Mouse (Mus musculus) thymus, postnatal 36 days (tissue): ENCODE data around the gene BC030499.

Source experiments
- DNase-seq, 2 experiments: peaks; one replicate each; pipeline ENCODE4 v3.0.0; 2022; ENCODE audit warnings: mixed read lengths in 2 of 2

BC030499 gene

DNA sequence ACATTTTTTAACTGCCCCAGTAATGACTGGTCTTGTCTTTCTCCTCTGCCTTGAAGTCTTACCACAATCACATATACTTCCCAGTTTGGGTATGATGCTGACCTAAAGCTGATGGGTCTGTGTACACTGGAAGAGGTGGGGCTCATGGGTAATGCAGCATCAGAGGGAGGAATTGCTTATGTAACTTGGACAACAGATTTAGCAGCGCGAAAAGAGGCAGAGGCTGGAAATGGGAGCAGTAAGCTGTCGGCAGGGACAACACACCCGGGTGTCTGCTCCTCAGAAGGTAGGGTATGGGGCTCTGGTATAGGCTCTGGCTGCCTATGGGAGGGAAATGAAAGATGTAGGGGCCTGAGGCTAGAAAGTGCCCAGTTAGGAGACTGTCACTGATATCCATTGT, at the start of gene BC030499:
TSS of gene BC030499 (plus strand) at position 188 of the 400 bp plus-strand sequence.
- DNase-seq: no peak

DNA sequence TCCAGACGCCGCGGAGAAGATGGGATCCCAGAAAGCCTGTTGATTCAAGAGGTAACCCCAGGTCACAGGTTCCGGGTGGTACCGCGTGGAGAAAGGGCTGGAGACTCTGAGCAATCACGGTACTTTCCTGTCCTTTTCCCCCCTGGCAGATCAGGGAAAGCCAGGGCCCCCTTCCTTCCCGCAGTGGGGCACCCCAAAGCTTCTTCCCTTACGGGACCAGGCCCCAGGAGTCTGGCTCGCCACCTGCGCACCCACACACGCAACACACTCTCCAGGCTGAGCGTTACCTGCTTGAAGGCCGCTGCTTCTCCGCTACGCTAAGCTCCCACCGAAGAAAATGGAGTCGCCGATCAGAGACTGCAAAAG, 45.4 kb upstream of the BC030499 start:
- DNase-seq: no peak

DNA sequence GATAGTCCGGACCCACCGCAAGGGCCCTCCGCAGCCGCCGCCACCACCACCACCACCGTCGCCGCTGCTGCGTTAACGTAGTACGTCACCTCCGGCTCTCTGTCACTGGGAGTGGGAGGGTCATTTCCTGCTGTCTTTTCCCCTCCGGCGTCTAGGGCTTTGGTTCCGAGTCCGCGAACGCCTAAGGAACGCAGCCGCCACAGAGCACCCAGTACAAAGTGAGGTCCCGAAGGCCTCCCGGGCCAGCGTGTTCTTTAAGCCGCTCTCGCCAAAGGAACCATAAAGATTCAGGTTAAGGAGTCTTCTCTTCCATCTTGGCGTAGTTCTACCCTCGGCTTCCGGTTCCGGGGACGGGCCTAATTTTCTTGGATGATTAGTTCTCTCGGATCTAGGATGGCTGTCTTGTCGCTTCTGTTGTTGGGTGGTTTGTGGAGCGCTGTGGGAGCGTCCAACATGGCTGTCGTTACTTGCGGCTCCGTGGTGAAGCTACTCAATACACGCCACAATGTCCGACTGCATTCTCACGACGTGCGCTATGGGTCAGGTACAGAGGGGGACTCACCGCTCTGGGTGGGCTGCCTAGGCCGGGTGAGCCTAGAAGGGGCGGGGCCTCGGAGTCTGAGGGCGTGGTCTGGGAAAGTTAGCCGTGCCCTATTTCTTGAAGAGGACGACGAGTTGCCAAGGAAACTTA, 44.9 kb upstream of the BC030499 start, which contains the start of the genes Sdf2 and Supt6:
TSS of gene Sdf2 (plus strand) at position 120 of the 691 bp plus-strand sequence.
TSS of gene Supt6 (minus strand) at position 361 of the 691 bp plus-strand sequence.
- DNase-seq: peak; percentile 85 to 88

DNA sequence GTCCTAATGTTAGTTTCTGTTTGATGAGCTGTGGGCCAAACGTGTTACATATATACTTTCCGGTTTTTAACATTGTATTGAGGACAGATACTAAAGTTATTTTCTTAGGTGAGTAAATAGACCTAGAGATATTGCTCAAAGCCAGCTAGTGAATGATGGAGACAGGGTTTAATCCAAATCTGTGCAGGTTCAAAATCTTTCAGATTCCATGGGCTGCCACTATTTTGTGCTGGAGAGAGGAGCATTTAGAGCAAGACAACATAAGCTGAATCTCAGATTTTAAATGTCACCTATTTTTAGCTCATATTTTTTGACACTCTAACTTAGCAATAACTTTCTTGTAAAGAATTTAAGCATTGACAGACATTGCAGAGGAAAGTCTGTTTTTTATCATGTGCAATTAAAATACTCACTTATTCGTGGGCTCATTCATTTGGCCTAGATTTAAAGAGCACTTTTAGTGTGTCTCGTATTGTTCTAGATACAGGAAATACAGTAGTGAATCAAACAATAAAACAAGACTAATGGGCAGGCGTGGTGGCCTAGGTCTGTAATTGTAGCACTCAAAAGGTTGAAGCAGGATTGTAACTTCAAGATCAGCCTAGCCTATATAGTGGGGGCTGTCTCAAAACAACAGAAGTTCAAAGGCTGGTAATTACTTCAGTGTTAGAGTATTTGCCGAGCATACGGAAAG, 44.2 kb upstream of the BC030499 start:
- no peak for DNase-seq

DNA sequence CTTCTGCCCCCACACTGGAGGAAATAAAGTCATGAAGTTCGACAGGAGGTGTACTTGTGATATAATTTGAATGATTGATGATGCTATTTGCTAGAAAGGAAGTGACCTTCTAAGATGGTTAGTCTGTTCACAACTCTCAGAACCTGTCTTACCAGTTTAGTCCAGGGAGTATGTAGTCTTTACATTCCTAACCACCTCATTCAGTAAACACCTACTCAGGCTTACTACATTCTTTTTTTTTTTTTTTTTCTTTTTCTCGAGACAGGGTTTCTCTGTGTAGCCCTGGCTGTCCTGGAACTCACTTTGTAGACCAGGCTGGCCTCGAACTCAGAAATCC, 43.7 kb upstream of the BC030499 start:
- DNase-seq: no peak

DNA sequence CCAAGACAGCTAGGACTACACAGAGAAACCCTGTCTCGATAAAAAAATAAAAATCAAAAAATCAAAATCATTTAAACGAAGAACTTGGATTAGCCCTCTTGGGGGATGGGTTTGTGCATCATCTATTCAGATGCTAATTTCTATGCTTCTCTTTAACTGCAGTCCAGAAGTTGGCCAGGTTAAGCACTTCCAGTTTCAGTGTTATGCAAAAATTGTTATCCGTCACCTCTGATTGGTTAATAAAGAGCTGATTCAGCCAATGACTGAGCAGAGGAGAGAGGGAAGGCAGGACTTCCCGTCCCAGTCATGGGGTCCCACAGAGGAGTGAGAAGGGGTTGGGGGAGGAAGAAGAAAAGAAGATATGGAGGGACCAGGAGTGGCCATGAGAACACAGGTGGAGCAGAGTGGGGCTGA, 42.9 kb upstream of the BC030499 start:
- no peak for DNase-seq

DNA sequence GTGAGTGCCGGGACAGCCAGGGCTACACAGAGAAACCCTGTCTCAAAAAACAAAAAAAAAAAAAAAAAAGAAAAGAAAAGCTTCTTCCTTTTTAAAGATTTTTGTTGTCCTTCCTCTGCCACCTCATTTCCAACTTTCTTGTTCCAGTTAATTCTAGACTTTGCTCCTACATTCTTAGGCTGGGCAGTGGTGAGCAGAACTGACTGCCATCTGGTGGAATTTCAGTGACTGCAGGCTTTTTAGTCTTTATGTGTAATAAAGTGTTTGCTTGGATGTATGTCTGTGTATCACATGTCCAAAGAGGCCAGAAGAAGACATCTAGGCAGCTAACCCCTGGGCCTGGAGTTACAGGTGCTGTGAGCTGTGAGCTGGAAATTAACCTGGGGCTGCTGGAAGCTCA, 34.0 kb upstream of the BC030499 start:
- DNase-seq: no peak

DNA sequence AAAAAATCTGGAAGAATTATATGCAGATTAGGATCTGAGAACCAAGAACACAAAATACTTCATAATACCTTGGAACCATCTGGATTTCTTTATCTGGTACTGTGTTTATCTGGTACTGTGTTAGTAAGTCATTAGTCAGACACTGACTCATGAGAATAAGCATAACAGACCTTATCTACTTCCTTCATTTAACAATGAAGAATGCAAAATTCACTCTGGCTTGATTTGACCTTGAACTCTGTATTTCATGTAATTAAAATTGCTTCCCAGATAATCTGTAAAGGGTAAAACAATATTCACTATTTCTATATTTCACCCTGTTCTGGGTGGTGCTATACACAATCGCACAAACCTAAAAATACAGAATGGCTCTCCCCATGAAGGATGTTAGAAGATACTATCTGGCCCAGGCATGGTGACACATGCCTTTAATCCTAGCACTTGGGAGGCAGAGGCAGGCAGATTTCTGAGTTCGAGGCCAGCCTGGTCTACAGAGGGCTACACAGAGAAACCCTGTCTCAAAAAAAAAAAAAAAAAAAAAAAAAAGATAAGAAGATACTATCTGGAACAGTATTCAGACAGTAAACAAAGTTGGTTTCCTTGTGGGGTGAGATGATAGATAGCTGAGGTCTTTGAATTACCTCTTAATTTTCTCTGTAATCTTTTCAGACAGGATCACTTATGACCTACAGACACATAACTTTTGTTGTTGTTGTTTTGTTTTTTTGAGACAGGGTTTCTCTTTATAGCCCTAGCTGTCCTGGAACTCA, 30.0 kb upstream of the BC030499 start:
- no peak for DNase-seq

DNA sequence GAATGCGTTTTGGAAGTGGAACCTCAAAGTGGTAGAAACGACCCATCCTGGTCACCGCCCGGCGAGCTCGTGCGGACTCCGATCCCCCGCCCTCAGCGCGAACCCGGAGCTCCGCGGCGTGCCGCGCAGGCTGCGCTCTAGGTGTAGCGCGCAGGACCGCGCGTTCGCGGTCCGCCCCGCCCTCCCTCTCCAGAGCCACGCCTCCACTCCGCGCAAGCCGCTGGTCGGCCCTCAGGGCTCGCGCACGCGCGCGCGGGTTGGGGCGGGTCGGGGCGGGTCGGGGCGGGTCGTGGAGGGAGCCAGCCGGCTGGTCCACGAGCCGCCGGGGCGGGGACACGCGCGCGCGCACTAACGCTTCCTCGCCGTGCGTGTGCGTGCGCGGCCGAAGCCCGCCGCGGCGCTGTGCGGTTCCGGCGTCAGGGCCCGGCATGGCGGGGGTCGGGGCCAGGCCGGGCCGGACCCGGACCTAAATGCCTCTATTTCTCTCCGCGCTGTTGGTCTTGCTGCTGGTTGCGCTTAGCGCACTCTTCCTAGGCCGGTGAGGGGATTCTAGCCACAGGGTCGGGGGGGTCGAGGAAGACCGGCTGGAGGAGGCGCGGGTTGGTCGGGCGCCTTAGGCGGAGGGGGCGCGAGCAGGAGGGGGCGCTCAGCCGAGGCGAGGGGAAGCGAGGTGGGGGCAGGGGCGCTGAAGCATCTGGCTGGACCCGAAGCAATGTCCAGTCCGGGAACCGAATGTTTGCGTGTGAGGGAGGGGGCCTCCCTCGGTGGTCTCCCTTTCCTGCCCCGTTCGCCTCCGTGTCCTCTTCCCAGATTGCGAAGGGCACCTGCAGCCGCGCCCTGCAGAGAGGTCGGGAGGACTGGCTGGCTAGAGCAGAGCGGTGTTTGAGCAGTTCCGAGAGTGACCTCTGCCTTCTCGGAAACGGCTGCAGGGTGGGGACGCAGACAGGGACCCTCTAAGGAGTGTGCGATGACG, 29.0 kb upstream of the BC030499 start, which contains the start of gene 2610507B11Rik:
TSS of gene 2610507B11Rik (plus strand) at position 373 of the 973 bp plus-strand sequence.
- DNase-seq: peak; percentile 93 to 95

DNA sequence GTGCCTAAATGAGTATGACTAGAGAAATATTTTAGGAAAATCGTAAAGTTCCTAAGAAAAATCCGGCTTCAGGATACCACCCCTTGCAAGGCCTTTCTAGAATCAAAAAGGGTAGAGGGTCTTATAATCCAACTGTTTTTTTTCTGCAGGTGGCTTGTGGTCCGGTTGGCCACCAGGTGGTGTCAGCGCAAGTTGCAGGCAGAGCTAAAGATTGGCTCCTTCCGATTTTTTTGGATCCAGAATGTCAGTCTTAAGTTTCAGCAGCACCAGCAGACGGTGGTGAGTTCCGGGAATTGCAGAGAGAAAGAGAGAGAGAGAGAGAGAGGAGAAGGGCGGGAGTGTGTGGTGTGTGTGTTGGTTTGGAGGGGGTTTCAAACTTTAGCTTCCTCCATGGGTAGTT, 28.1 kb upstream of the BC030499 start:
- DNase-seq: peak; percentile 54 to 66

DNA sequence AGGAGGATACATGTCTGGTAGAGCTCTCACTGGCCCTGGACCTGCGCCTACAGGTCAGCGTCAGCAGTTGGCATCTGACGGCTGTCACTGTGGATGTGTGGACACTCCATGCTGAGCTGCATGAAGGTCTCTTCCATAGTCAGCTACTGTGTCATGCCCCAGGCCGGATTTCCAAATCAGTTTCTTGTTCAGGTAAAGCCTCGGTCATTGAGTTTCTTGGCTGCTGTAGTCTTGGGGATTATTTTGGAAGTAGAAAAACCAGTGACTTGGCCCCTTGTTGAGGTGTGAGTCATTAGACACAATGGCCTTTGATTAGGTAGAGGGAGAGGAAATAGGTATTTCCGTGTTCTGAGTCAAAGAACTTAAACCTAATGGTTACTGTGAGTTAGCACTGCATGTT, 25.1 kb upstream of the BC030499 start:
- DNase-seq: no peak

DNA sequence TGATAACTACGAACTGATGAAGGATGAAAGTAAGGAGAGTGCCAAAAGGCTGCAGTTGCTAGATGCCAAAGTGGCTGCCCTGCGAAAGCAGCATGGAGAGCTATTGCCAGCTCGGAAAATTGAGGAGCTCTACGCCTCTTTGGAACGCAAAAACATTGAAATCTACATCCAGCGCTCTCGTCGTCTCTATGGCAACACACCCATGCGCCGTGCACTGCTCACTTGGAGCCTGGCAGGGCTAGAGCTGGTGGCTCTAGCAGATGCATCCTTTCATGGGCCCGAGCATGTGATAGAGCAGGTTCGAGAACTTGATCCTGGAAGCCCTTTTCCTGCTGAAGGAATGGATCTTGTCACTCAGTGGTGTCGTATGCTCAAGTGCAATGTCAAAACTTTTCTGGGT, 18.7 kb upstream of the BC030499 start:
- DNase-seq: no peak

DNA sequence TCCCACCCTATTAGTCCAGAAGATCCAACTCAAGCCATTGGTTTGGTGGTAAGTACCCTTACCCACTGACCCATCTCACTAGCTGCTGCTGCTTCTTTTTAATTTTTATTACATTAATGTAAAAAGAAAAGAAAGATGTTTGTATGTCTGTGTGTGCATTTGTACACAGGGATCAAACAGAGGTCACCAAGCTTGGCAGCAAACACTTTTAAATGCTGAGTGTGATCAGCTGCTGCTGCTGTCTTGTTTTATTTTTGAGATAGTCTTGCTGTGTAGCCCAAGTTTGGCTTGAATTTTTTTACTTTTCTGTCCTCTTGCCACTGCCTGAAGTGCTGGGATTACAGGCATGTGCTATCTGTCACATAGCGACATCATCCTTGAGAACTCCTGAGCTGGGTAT, 15.0 kb upstream of the BC030499 start:
- no peak for DNase-seq

DNA sequence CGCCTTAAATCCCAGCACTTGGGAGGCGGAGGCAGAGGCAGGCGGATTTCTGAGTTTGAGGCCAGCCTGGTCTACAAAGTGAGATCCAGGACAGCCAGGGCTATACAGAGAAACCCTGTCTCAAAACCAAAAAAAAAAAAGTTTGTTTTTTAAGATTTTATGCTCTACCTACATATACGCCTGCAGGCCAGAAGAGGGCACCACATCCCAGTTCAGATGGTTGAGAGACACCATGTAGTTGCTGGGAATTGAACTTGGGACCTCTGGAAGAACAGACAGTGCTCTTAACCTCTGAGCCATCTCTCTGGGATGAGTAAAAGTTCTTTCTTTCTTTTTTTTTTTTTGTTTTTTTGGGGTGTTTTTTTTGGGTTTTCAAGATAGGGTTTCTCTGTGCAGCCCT, 14.5 kb upstream of the BC030499 start:
- peak in 1 of 2 experiments; percentile 8 for DNase-seq

DNA sequence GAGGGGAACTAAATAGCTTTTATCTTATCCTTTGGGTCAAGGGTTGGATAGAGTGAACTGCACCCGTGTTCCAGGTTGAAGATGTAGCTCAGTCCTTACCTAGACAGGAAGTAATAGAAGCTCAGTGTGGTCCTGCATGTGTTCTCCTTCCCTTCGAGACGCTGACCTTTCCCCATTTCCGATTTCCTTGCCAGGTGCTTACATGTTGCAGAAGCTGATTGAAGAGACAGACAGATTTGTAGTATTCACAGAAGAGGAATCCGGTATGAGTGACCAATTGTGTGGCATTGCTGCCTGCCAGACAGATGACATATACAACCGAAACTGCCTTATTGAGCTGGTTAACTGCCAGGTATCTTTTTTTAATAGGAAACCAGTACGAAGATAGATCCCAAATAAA, 11.8 kb upstream of the BC030499 start:
- DNase-seq: no peak

DNA sequence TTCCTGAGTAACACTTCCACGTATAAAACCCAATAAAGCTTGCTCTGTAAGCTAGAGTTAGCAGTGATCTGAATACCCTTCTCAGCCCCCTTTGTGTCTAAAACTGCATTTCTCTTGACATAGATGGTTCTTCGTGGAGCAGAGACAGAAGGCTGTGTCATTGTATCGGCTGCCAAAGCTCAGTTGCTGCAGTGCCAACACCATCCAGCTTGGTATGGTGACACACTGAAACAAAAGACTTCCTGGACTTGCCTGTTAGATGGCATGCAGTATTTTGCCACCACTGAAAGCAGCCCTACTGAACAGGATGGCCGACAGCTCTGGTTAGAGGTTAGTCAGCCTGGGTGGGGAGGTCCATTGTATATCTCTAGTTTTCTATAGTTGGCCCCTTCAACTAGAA, 11.1 kb upstream of the BC030499 start:
- no peak for DNase-seq

DNA sequence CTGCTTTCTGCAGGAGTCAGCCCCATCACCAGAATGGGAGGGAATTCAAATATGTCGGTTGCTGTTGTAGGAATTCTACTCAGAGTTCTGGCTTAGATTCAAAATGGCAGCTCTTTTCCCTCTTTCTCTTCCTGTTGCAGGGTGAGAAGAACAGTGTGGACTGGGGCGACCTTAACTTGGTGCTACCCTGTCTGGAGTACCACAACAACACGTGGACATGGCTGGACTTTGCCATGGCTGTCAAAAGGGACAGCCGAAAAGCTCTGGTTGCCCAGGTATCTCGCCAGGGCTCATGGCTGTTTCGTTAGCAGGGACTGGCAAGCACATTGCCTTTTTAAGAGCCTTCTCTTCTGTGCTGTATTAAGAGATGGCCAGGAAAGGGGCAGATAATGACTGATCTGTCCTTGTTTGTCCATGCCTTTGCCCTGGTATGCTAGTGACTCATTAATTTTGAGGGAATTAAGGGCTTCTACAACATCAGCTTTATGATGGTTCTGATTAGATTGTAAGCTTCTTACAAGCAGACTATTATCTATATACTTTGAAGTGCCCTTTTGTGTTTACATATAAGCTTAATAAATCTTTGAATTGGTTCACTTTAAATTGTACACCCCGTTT, 1.4 kb upstream of the BC030499 start:
- DNase-seq: no peak

DNA sequence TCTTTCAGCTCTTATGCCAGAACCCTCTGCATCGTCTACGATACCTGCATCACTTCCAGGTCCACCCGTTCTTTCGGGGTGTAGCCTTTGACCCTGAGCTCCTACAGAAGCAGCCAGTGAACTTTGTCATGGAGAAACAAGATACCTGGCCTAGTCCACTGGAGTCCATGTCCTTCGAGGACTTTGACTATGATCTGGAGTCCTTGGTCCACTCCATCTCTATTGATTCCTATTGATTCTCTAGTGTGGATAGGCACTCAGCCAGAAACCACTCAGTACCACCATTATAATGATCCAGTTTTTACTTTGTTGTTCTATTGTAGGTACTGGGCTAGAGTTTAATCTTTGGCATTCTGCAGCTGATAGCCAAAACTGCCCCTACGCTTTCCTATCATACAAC, 3.9 kb downstream of the BC030499 start:
- no peak for DNase-seq

DNA sequence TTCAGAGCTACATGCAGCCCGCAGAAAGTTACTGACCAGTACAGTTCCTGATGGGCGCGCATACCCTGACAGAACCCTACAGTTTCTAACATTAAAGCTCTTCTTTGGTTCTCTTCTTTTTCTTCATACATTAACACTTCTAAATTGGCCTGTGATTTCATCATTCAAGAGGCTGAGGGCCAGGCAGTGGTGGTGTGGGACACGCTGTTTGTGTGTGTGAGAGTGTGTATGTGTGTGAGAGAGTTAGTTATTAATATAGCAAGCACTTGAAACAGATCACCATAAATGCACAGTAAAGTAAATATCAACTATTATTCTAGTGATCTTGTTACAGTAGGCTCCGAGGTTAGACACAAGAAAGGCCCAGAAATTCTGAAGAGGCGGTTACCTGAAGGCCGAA, 10.3 kb downstream of the BC030499 start:
- DNase-seq: no peak

DNA sequence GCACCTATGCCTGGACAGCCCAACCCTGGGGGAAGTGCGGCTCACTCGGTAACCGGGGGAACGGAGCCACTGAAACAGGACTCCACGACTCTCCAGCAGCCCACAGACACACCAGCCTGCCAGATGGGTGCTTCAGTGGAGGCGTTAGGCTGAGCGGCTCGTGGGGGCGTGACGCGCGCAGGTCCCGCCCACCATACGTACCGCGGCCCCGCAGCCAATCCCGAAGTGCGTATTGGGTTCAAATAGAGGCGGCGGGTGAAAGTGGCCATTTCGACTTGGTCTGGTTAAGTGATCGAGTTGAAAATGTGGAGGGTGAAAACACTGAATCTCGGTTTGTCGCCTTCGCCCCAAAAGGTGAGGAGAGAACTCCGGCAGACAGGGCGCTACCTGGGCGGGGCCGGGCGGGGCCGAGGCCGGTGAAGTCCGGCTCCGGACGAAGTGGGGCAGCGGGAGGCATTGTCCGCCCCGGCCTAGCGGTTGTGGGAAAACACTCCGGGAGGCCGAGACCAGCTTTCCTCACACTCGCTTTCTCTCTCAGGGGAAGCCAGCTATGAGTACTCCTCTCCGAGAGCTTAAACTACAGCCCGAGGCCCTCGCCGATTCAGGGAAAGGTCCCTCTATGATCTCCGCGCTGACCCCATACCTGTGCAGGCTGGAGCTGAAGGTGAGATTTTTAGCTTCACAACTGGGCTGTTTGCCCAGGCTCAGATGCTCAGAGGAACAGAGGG, 10.9 kb downstream of the BC030499 start, which contains the start of gene Spag5:
TSS of gene Spag5 (plus strand) at position 173 of the 728 bp plus-strand sequence.
- DNase-seq: peak; percentile 89 to 91

DNA sequence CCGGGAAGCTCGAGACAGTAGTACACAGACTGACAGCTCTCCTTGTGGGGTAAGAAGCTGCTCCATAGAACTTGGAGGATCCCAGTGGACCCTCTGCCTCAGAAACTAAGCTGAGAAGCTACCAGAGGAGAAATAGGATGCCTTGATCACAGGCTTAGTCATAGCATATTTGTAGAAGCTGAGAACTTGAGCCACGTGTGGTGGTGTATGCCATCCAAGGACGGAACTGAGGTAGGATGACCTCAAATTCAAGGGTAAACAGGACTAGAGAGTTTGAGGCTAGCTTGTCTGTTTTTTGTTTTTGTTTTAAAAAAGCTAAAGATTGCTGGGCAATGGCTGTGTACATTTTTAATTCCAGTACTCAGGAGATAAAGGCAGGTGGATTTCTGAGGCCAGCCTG, 14.6 kb downstream of the BC030499 start:
- DNase-seq: no peak
